8 mouse cellular contexts compared by ENCODE assay signal in genomic region chr16:97288634-97289033, GRCm38 (mm10).
DNase-seq lines count a peak whose midpoint lies in the region; ATAC-seq and TF ChIP-seq lines count a peak whose summit lies in the region.

No protein-coding gene starts in this region.

- H3K9me3 ChIP-seq in hindbrain, embryonic 13.5 days: no peaks in the 10 kb centered on the region
- no peaks in the 10 kb centered on the region for H3K9me3 ChIP-seq in hindbrain, embryonic 16.5 days (ENCODE audit: control insufficient read depth, low read length)
- H3K9me3 ChIP-seq in ES-E14 (ENCODE audit: control insufficient read depth, insufficient read depth, low read depth, low read length): no peaks in the 10 kb centered on the region
- H3K9me3 ChIP-seq in hindbrain, postnatal 0 days (ENCODE audit: low read length): no peaks in the 10 kb centered on the region
- no peaks in the 10 kb centered on the region for H3K9me3 ChIP-seq in midbrain, embryonic 15.5 days

- no peak for ATAC-seq in hindbrain, embryonic 13.5 days (ENCODE audit: low FRiP score)
- no peak for ATAC-seq in hindbrain, embryonic 16.5 days
- ATAC-seq in hindbrain, postnatal 0 days: peak; percentile 44
- no peak for ATAC-seq in midbrain, embryonic 15.5 days (replicated peaks)

- H3K27me3 ChIP-seq in hindbrain, embryonic 13.5 days: no peaks in the 10 kb centered on the region
- no peaks in the 10 kb centered on the region for H3K27me3 ChIP-seq in hindbrain, embryonic 16.5 days (replicated peaks; ENCODE audit: control insufficient read depth, insufficient read depth, low read length)
- H3K27me3 ChIP-seq in hindbrain, postnatal 0 days (ENCODE audit: insufficient read depth, low read length): no peaks in the 10 kb centered on the region
- H3K27me3 ChIP-seq in midbrain, embryonic 15.5 days (replicated peaks): no peaks in the 10 kb centered on the region

- no peak for TF ChIP-seq CTCF in hindbrain, postnatal 0 days (IDR thresholded peaks at IDR 0.05; ENCODE audit: low read depth)

- peaks cover 28% of the 10 kb centered on the region for H3K4me1 ChIP-seq in hindbrain, embryonic 13.5 days (replicated peaks)
- peaks cover 13% of the 10 kb centered on the region for H3K4me1 ChIP-seq in hindbrain, embryonic 16.5 days (ENCODE audit: control insufficient read depth, insufficient read depth, low read depth, low read length)
- H3K4me1 ChIP-seq in ES-E14 (ENCODE audit: control insufficient read depth in 2 of 2, insufficient read depth in 2 of 2, low read length in 2 of 2, poor library complexity in 1 of 2): 0 out of 4 replicates have a peak, but pooled peaks cover 0 to 2% of the 10 kb centered on the region in 2 experiments
- peaks cover 14% of the 10 kb centered on the region; the same call in 1 of the 2 replicates for H3K4me1 ChIP-seq in hindbrain, postnatal 0 days (ENCODE audit: insufficient read depth, low read length)
- H3K4me1 ChIP-seq in midbrain, embryonic 15.5 days: peaks cover 28% of the 10 kb centered on the region

- H3K36me3 ChIP-seq in hindbrain, embryonic 13.5 days: no peaks in the 10 kb centered on the region
- no peaks in the 10 kb centered on the region for H3K36me3 ChIP-seq in hindbrain, embryonic 16.5 days (ENCODE audit: control insufficient read depth, insufficient read depth, low read length)
- H3K36me3 ChIP-seq in ES-E14 (ENCODE audit: control insufficient read depth, insufficient read depth, low read length, poor library complexity, severe bottlenecking): no peaks in the 10 kb centered on the region
- no peaks in the 10 kb centered on the region for H3K36me3 ChIP-seq in hindbrain, postnatal 0 days (ENCODE audit: insufficient read depth, low read length)
- H3K36me3 ChIP-seq in midbrain, embryonic 15.5 days (replicated peaks): no peaks in the 10 kb centered on the region

- H3K4me3 ChIP-seq in hindbrain, embryonic 13.5 days: no peak overlapping the region
- H3K4me3 ChIP-seq in hindbrain, embryonic 16.5 days (ENCODE audit: low read length): no peak overlapping the region
- no peak overlapping the region for H3K4me3 ChIP-seq in ES-E14 (ENCODE audit: insufficient read depth in 1 of 2, low read depth in 1 of 2, low read length in 2 of 2, poor library complexity in 1 of 2, severe bottlenecking in 1 of 2)
- H3K4me3 ChIP-seq in hindbrain, postnatal 0 days (ENCODE audit: low read length): no peak overlapping the region
- H3K4me3 ChIP-seq in midbrain, embryonic 15.5 days: no peak overlapping the region

- H3K27ac ChIP-seq in hindbrain, embryonic 13.5 days: peak overlapping the region; percentile 50
- no peak overlapping the region; the same call in 1 of the 2 replicates for H3K27ac ChIP-seq in hindbrain, embryonic 16.5 days (ENCODE audit: low read depth, low read length)
- H3K27ac ChIP-seq in ES-E14 (ENCODE audit: insufficient read depth, low read depth, low read length, poor library complexity, severe bottlenecking): no peak overlapping the region
- H3K27ac ChIP-seq in hindbrain, postnatal 0 days: no peak overlapping the region
- H3K27ac ChIP-seq in midbrain, embryonic 15.5 days: peak overlapping the region; percentile 49

- no peak for DNase-seq in ES-E14 (ENCODE audit: low read depth, low spot score)
- DNase-seq in brain, adult 2 months (ENCODE audit: low read depth, low spot score): peak; percentile 90
- DNase-seq in hindbrain, postnatal 0 days (ENCODE audit: low spot score): peak; percentile 73
- DNase-seq in embryo, embryonic 10.5 days (ENCODE audit: low spot score): no peak
- no peak for DNase-seq in cerebellum, adult 11 months

- no peak overlapping the region for H3K4me2 ChIP-seq in hindbrain, embryonic 13.5 days
- H3K4me2 ChIP-seq in hindbrain, embryonic 16.5 days (ENCODE audit: low read length): no peak overlapping the region
- no peak overlapping the region for H3K4me2 ChIP-seq in hindbrain, postnatal 0 days (ENCODE audit: low read depth, low read length)
- no peak overlapping the region for H3K4me2 ChIP-seq in midbrain, embryonic 15.5 days

- H3K9ac ChIP-seq in hindbrain, embryonic 13.5 days: no peak overlapping the region
- no peak overlapping the region for H3K9ac ChIP-seq in hindbrain, embryonic 16.5 days (ENCODE audit: low read depth, low read length)
- no peak overlapping the region for H3K9ac ChIP-seq in ES-E14 (ENCODE audit: insufficient read depth, low read depth, low read length, poor library complexity, severe bottlenecking)
- H3K9ac ChIP-seq in hindbrain, postnatal 0 days (replicated peaks; ENCODE audit: low read length): no peak overlapping the region
- H3K9ac ChIP-seq in midbrain, embryonic 15.5 days: no peak overlapping the region

- in situ Hi-C loops in ES-E14 (cut with MboI; ENCODE audit: low sequenced_read_pairs in 2 of 2, unreplicated experiment in 2 of 2): no loop called here

- 20% methylated on average over 8 of the region's 8 CpGs for WGBS in hindbrain, embryonic 13.5 days
- WGBS in hindbrain, embryonic 16.5 days: 14% methylated on average over 8 of the region's 8 CpGs
- 9% methylated on average over 8 of the region's 8 CpGs for WGBS in hindbrain, postnatal 0 days
- 9% methylated on average over 8 of the region's 8 CpGs for WGBS in midbrain, embryonic 15.5 days

TF ChIP-seq in ES-E14, 5 proteins besides CTCF, POLR2A, EP300 and RAD21:
- TF ChIP-seq ZC3H11A (IDR thresholded peaks at IDR 0.05; ENCODE audit: borderline replicate concordance, low read depth, low read length) (no peak), MAFK (IDR thresholded peaks at IDR 0.05; ENCODE audit: insufficient read depth, low read depth, low read length) (0 out of 2 replicates have a peak, but pooled peaks have one; percentile 33)

Comparison
In these comparisons a context has a peak if more than half of its experiments do, and no peak if none do; other contexts are left out.
1. H3K27ac ChIP-seq: peak in hindbrain, embryonic 13.5 days (single experiment) and midbrain, embryonic 15.5 days (single experiment); none in hindbrain, embryonic 16.5 days (single experiment), ES-E14 (single experiment) and hindbrain, postnatal 0 days (single experiment).
2. DNase-seq: peak in brain, adult 2 months (single experiment) and hindbrain, postnatal 0 days (single experiment); none in ES-E14 (single experiment), embryo, embryonic 10.5 days (single experiment) and cerebellum, adult 11 months (single experiment).